ENCODE assay signal across 18 mouse cellular contexts in genomic region chr1:165230691-165231090, GRCm38 (mm10). TPM values are rescaled to one million over a fixed set of nuclear protein-coding genes. Genes with fewer than 3 reads are reported as not detected.
DNase-seq lines count a peak whose midpoint lies in the region; ATAC-seq and TF ChIP-seq lines count a peak whose summit lies in the region.
"Had no signal": no experiment of that assay in that cellular context is flagged by ENCODE, and none has a peak within 500 bp of the region (broad histone marks: within the 10 kb centered on the region; RNA-seq: fewer than 3 reads in every experiment).

No protein-coding gene starts in this region.

- WGBS in liver, adult 2 months = 89% methylated on average over 4 of the region's 4 CpGs
- WGBS in liver, embryonic 12.5 days (ENCODE audit: insufficient replicate concordance) = 84% methylated on average over 4 of the region's 4 CpGs

- peaks cover 24% of the 10 kb centered on the region for H3K4me1 ChIP-seq in liver, adult 2 months (ENCODE audit: control insufficient read depth, insufficient read depth, low read length)
- H3K4me1 ChIP-seq in liver, embryonic 12.5 days = peaks cover 19% of the 10 kb centered on the region
- H3K4me1 ChIP-seq in bone marrow macrophage, adult 2 months (ENCODE audit: control insufficient read depth, insufficient read depth, low read length) = peaks cover 10% of the 10 kb centered on the region; the same call in 1 of the 2 replicates

- H3K36me3 ChIP-seq in liver, adult 2 months (ENCODE audit: control insufficient read depth, insufficient read depth, low read length) = peaks cover 2% of the 10 kb centered on the region; the same call in 1 of the 2 replicates
- H3K36me3 ChIP-seq in liver, embryonic 12.5 days = peaks cover 13% of the 10 kb centered on the region
- H3K36me3 ChIP-seq: midbrain, embryonic 15.5 days had no signal

- peak overlapping the region; percentile 95 for H3K27ac ChIP-seq in liver, adult 2 months (replicated peaks; ENCODE audit: insufficient read depth, low read depth, low read length)
- H3K27ac ChIP-seq in liver, embryonic 12.5 days = no peak overlapping the region
- H3K27ac ChIP-seq in bone marrow macrophage, adult 2 months (ENCODE audit: insufficient read depth, low read depth, low read length) = no peak overlapping the region
- H3K27ac ChIP-seq: embryonic facial prominence, embryonic 15.5 days; midbrain, embryonic 15.5 days; neural tube, embryonic 13.5 days had no signal

- H3K4me2 ChIP-seq in liver, embryonic 12.5 days = no peak overlapping the region
- H3K4me2 ChIP-seq: embryonic facial prominence, embryonic 15.5 days; midbrain, embryonic 15.5 days; neural tube, embryonic 13.5 days had no signal

- TF ChIP-seq CTCF in liver, adult 2 months (IDR thresholded peaks at IDR 0.05; ENCODE audit: low read depth, low read length) = peak; percentile 15; the same call in 1 of the 2 replicates
- peak; percentile 34; the same call in 1 of the 2 replicates for TF ChIP-seq CTCF in bone marrow macrophage, adult 2 months (IDR thresholded peaks at IDR 0.05; ENCODE audit: low read depth, low read length)

- ATAC-seq in CD4-positive, CD25-positive, alpha-beta regulatory T cell, adult 4 months = no peak
- ATAC-seq in liver, embryonic 12.5 days = no peak
- ATAC-seq: forebrain, embryonic 14.5 days; midbrain, embryonic 15.5 days had no signal

- no peaks in the 10 kb centered on the region for H3K27me3 ChIP-seq in liver, adult 2 months (ENCODE audit: control insufficient read depth, insufficient read depth, low read length)
- H3K27me3 ChIP-seq in liver, embryonic 12.5 days (replicated peaks) = no peaks in the 10 kb centered on the region
- H3K27me3 ChIP-seq: embryonic facial prominence, embryonic 15.5 days; midbrain, embryonic 15.5 days; neural tube, embryonic 13.5 days had no signal

- DNase-seq in CD4-positive, CD25-positive, alpha-beta regulatory T cell, adult 2 months (ENCODE audit: low read depth, low spot score) = peak; percentile 48
- DNase-seq in liver, adult 2 months (ENCODE audit: extremely low read depth, low read depth, low spot score) = no peak
- DNase-seq in A20 (ENCODE audit: low read depth, low spot score) (peak; percentile 44), MN1 (ENCODE audit: low spot score) (no peak)
- DNase-seq in urinary bladder, adult 2 months (ENCODE audit: low spot score) = no peak
- DNase-seq: adrenal gland, postnatal 36 days; cerebellum, postnatal 36 days; kidney, postnatal 14 days; layer of hippocampus, postnatal 36 days; lung, postnatal 4 days; retina, postnatal 1 day had no signal

- no peak overlapping the region for H3K4me3 ChIP-seq in liver, adult 2 months (ENCODE audit: insufficient read depth, low read depth, low read length)
- no peak overlapping the region for H3K4me3 ChIP-seq in liver, embryonic 12.5 days
- H3K4me3 ChIP-seq in bone marrow macrophage, adult 2 months (ENCODE audit: insufficient read depth, low read length) = no peak overlapping the region
- H3K4me3 ChIP-seq: embryonic facial prominence, embryonic 15.5 days; midbrain, embryonic 15.5 days; neural tube, embryonic 13.5 days had no signal

- peaks cover 26% of the 10 kb centered on the region; the same call in 1 of the 2 replicates for H3K79me2 ChIP-seq in liver, adult 2 months (ENCODE audit: control insufficient read depth, insufficient read depth, low read length)

- no peak for TF ChIP-seq POLR2A in liver, adult 2 months (IDR thresholded peaks at IDR 0.05; ENCODE audit: extremely low read depth, insufficient read depth, low read length)
- no peak for TF ChIP-seq POLR2A in bone marrow macrophage, adult 2 months (IDR thresholded peaks at IDR 0.05; ENCODE audit: borderline replicate concordance, low read depth, low read length)

- no peaks in the 10 kb centered on the region for H3K9me3 ChIP-seq in liver, embryonic 12.5 days (replicated peaks)
- H3K9me3 ChIP-seq: embryonic facial prominence, embryonic 15.5 days; midbrain, embryonic 15.5 days; neural tube, embryonic 13.5 days had no signal

- no peak overlapping the region for H3K9ac ChIP-seq in liver, adult 2 months (ENCODE audit: low read depth, low read length)
- no peak overlapping the region for H3K9ac ChIP-seq in liver, embryonic 12.5 days
- H3K9ac ChIP-seq: embryonic facial prominence, embryonic 15.5 days; midbrain, embryonic 15.5 days; neural tube, embryonic 13.5 days had no signal

RNA-seq across cellular contexts. Expression of gene Tiprl, which starts 6.1 kb away (rescaled TPM):
- polyA plus RNA-seq in CD4-positive, CD25-positive, alpha-beta regulatory T cell, adult 4 months (2017; shearing (Covaris generic)) = 100 to 1,000 TPM; 112 to 127 TPM
- total RNA-seq in liver, adult 2 months (2014; rRNA removed) = 14.7 and 20.7 TPM in 2 replicates
- polyA plus RNA-seq in liver, adult 2 months (2012; rRNA removed) = 12.2 and 12.7 TPM in 2 replicates
- polyA plus RNA-seq in liver, embryonic 12.5 days (2016; fragmentation: Nextera tagmentation; extraction: Ambion mirVana) = 55.9 and 58.7 TPM in 2 replicates
- polyA plus RNA-seq in bone marrow macrophage, adult 2 months (2012; ENCODE audit: insufficient read depth, insufficient read length, missing spikeins) = 37.5 and 48.6 TPM in 2 replicates
- polyA plus RNA-seq in urinary bladder, adult 2 months (2012; rRNA removed) = 40.2 and 41.2 TPM in 2 replicates

RNA-seq across cellular contexts. Expression of gene Sft2d2, which starts 36.5 kb away (rescaled TPM):
- 10 to 100 TPM; 25.2 to 34.2 TPM for polyA plus RNA-seq in CD4-positive, CD25-positive, alpha-beta regulatory T cell, adult 4 months (2017; shearing (Covaris generic))
- total RNA-seq in liver, adult 2 months (2014; rRNA removed) = 29.8 and 34.5 TPM in 2 replicates
- 32.4 and 37.2 TPM in 2 replicates for polyA plus RNA-seq in liver, adult 2 months (2012; rRNA removed)
- 8.0 and 8.6 TPM in 2 replicates for polyA plus RNA-seq in liver, embryonic 12.5 days (2016; fragmentation: Nextera tagmentation; extraction: Ambion mirVana)
- 97.0 and 106 TPM in 2 replicates for polyA plus RNA-seq in bone marrow macrophage, adult 2 months (2012; ENCODE audit: insufficient read depth, insufficient read length, missing spikeins)
- 31.9 and 38.7 TPM in 2 replicates for polyA plus RNA-seq in urinary bladder, adult 2 months (2012; rRNA removed)

Comparison
In these comparisons a context has a peak if more than half of its experiments do, and no peak if none do; other contexts are left out.
1. DNase-seq: peak in CD4-positive, CD25-positive, alpha-beta regulatory T cell, adult 2 months (single experiment) and A20 (single experiment); none in liver, adult 2 months (single experiment), MN1 (single experiment) and urinary bladder, adult 2 months (single experiment).